Mouse (Mus musculus): ENCODE measurements around the gene Slc16a1. TPM values are rescaled to one million over a fixed set of nuclear protein-coding genes. Genes with fewer than 3 reads are reported as not detected.

Gene Slc16a1
- total and polyA plus RNA-seq, 3 experiments: 60.3 to 192 (median 97.5) TPM

- TF ChIP-seq CHD2 (IDR thresholded peaks at IDR 0.05; ENCODE audit: low read length) (peak; percentile 50; the same call in 1 of the 2 replicates), GABPA (IDR thresholded peaks at IDR 0.05; ENCODE audit: insufficient replicate concordance, low read depth, low read length) (no peak), NELFE (IDR thresholded peaks at IDR 0.05; ENCODE audit: low read depth, low read length) (0 out of 2 replicates have a peak, but pooled peaks have one; percentile 21), RCOR1 (conservative IDR thresholded peaks at IDR 0.05; ENCODE audit: low read depth, low read length) (no peak), UBTF (IDR thresholded peaks at IDR 0.05; ENCODE audit: low read depth, low read length) (no peak), MYC (IDR thresholded peaks at IDR 0.05; ENCODE audit: low read depth, low read length) (no peak), USF2 (conservative IDR thresholded peaks at IDR 0.05; ENCODE audit: low read depth, low read length) (no peak), ETS1 (conservative IDR thresholded peaks at IDR 0.05; ENCODE audit: low read depth, low read length) (no peak), POLR2AphosphoS2 (IDR thresholded peaks at IDR 0.05; ENCODE audit: low read depth, low read length) (no peak), HCFC1 (IDR thresholded peaks at IDR 0.05; ENCODE audit: low read depth, low read length) (no peak), IRF4 (IDR thresholded peaks at IDR 0.05; ENCODE audit: low read depth, low read length) (no peak), PAX5 (IDR thresholded peaks at IDR 0.05; ENCODE audit: low read length) (no peak), TBP (conservative IDR thresholded peaks at IDR 0.05; ENCODE audit: low read depth, low read length) (no peak), RAD21 (IDR thresholded peaks at IDR 0.05; ENCODE audit: low read depth, low read length) (peak; percentile 73), ZMIZ1 (IDR thresholded peaks at IDR 0.05; ENCODE audit: low read depth, low read length) (no peak), ZC3H11A (IDR thresholded peaks at IDR 0.05; ENCODE audit: low read depth, low read length) (peak; percentile 12; the same call in 1 of the 2 replicates), JUN (IDR thresholded peaks at IDR 0.05; ENCODE audit: insufficient read depth, low read depth, low read length) (no peak), POLR2A (IDR thresholded peaks at IDR 0.05; ENCODE audit: low read depth, low read length) (no peak), CTCF (conservative IDR thresholded peaks at IDR 0.05 in 1 of 2, IDR thresholded peaks at IDR 0.05 in 1 of 2; ENCODE audit: low read depth in 2 of 2, low read length in 2 of 2) (peak; percentile 13 to 85; a peak in 3 of 4 replicates)
Observed at GRCm38 (mm10) chr3:104675258-104675851, 36.9 kb downstream of the Slc16a1 start (continued).

DNA sequence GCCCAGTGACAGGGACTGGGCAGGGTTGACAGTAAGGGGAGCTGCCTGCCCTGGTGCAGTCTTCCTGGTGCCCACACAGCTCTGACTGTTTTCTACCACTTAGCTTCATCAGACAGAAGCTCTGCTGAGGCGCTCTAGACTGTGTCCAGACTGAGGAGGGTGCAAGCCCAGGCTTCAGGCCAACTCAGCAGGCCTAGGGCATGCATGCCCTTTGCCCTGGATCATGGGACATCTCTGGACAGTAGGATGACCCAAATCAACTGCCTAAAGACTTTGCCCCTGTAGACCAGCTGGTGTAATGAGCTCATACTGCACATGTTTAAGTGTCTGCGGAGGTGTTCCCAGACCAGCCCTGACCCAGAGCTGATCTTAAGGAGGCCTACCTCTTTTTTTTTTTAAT lies 39.3 kb downstream of the Slc16a1 start:
- Histone ChIP-seq H3K27ac (ENCODE audit: insufficient read depth, low read depth) (no peak overlapping the region), H3K9me3 (replicated peaks; ENCODE audit: low read length) (peaks cover 2% of the 10 kb centered on the region), H3K4me3 (replicated peaks in 1 of 3; ENCODE audit: low read depth in 2 of 3, low read length in 2 of 3, poor library complexity in 1 of 3) (no peak overlapping the region), H3K4me2 (ENCODE audit: insufficient read depth, low read depth, poor library complexity, severe bottlenecking) (no peak overlapping the region), H3K9ac (ENCODE audit: insufficient read depth, low read depth) (no peak overlapping the region), H3K36me3 (replicated peaks in 1 of 2; ENCODE audit: control insufficient read depth in 1 of 2, insufficient read depth in 1 of 2, low read length in 1 of 2) (no peaks in the 10 kb centered on the region), H3K79me2 (replicated peaks; ENCODE audit: control insufficient read depth, extremely low read depth, insufficient read depth, poor library complexity, severe bottlenecking) (no peaks in the 10 kb centered on the region), H3K27me3 (replicated peaks) (no peaks in the 10 kb centered on the region), H3K4me1 (ENCODE audit: control insufficient read depth in 1 of 2, insufficient read depth in 2 of 2) (peaks cover 4 to 26% of the 10 kb centered on the region in 2 experiments)
- dilution Hi-C loops (cut with MboI; ENCODE audit: extremely low pct_ligation_motif_present, extremely low pct_unique_long_range_greater_than_20kb, low sequenced_read_pairs): no loop called here
- in situ Hi-C loops (cut with MboI; ENCODE audit: low pct_ligation_motif_present, low pct_unique_long_range_greater_than_20kb, low sequenced_read_pairs): loop anchor here (10.0 kb wide), 1 partner anchor 163 kb away; the partner anchor contains the start of gene Lrig2
- TF ChIP-seq POLR2A (IDR thresholded peaks at IDR 0.05; ENCODE audit: low read depth, low read length) (no peak), CHD1 (IDR thresholded peaks at IDR 0.05; ENCODE audit: low read depth, low read length) (no peak), SMC3 (IDR thresholded peaks at IDR 0.05; ENCODE audit: low read depth, low read length) (no peak), ZC3H11A (IDR thresholded peaks at IDR 0.05; ENCODE audit: low read depth, low read length) (no peak), USF2 (conservative IDR thresholded peaks at IDR 0.05; ENCODE audit: low read depth, low read length) (no peak), SIN3A (IDR thresholded peaks at IDR 0.05; ENCODE audit: low read length) (no peak), ZMIZ1 (IDR thresholded peaks at IDR 0.05; ENCODE audit: low read depth, low read length) (no peak), CTCF (conservative IDR thresholded peaks at IDR 0.05 in 1 of 2, IDR thresholded peaks at IDR 0.05 in 1 of 2; ENCODE audit: low read depth in 2 of 2, low read length in 2 of 2) (no peak), RAD21 (IDR thresholded peaks at IDR 0.05; ENCODE audit: low read depth, low read length) (no peak), NELFE (IDR thresholded peaks at IDR 0.05; ENCODE audit: low read depth, low read length) (no peak), BHLHE40 (IDR thresholded peaks at IDR 0.05; ENCODE audit: low read depth, low read length) (no peak), E2F4 (IDR thresholded peaks at IDR 0.05; ENCODE audit: insufficient replicate concordance, low read depth, low read length) (no peak), PAX5 (IDR thresholded peaks at IDR 0.05; ENCODE audit: low read length) (no peak), MXI1 (IDR thresholded peaks at IDR 0.05; ENCODE audit: low read depth, low read length) (no peak), HCFC1 (IDR thresholded peaks at IDR 0.05; ENCODE audit: low read depth, low read length) (no peak), JUND (conservative IDR thresholded peaks at IDR 0.05; ENCODE audit: low read depth, low read length) (no peak), MAX (IDR thresholded peaks at IDR 0.05; ENCODE audit: low read length) (no peak)
- DNase-seq (ENCODE audit: extremely low read depth): no peak
